Mouse (Mus musculus) spleen, adult 2 months (tissue): ENCODE results near the gene Eda. TPM values are rescaled to one million over a fixed set of nuclear protein-coding genes. Genes with fewer than 3 reads are reported as not detected.
"Not testable (repeated sequence)": the region's sequence is repeated elsewhere in the genome, so short reads cannot be mapped to it uniquely, and the experiment has no call there.

ENCODE experiments used
- DNase-seq, 2 experiments: peaks; one replicate each; pipeline versions ENCODE4 v3.0.0 to v3.0.0-alpha.2; 2012 to 2021; ENCODE audit warnings: low spot score in 2 of 2, low read depth in 1 of 2
- H3K27ac ChIP-seq: fragments of 200-500 bp; 2 replicates; pipeline ENCODE4 v1.5.1; 2012; ENCODE audit warnings: low read length, inconsistent platforms; ENCODE audit not compliant: insufficient read depth
- H3K27me3 ChIP-seq: fragments of 200-500 bp; 2 replicates; pipeline ENCODE4 v1.6.1; 2012; ENCODE audit warnings: mild to moderate bottlenecking, moderate library complexity, low read length, inconsistent platforms; ENCODE audit not compliant: control insufficient read depth, insufficient read depth
- H3K36me3 ChIP-seq: fragments of 200-500 bp; 2 replicates; pipeline ENCODE4 v1.6.1; 2012; ENCODE audit warnings: mild to moderate bottlenecking, low read length, inconsistent platforms; ENCODE audit not compliant: control insufficient read depth, insufficient read depth
- H3K4me1 ChIP-seq: fragments of 200-500 bp; 2 replicates; pipeline ENCODE4 v1.6.1; 2011; ENCODE audit warnings: inconsistent platforms; ENCODE audit not compliant: control insufficient read depth, insufficient read depth, insufficient read length
- H3K4me3 ChIP-seq: fragments of 200-500 bp; 2 replicates; pipeline ENCODE4 v1.5.1; 2011; ENCODE audit warnings: mild to moderate bottlenecking, inconsistent platforms; ENCODE audit not compliant: insufficient read depth, insufficient read length; ENCODE audit errors: extremely low read depth
- CTCF ChIP-seq: fragments of 200-500 bp; IDR thresholded peaks from 2 replicates; pipeline ENCODE4 v1.5.1; 2011; ENCODE audit warnings: mild to moderate bottlenecking, inconsistent platforms; ENCODE audit not compliant: insufficient read depth, insufficient read length, insufficient replicate concordance; ENCODE audit errors: extremely low read depth
- POLR2A ChIP-seq: fragments of 200-500 bp; IDR thresholded peaks from 2 replicates; pipeline ENCODE4 v1.6.1; 2011; ENCODE audit warnings: low read depth, low read length, inconsistent platforms
- WGBS: fragments of 180-500 bp; shearing (Covaris S2); methylation state at CpG from one replicate; pipeline ENCODE4 v1.1.7; 2018; 5-methylcytosine and 5-hydroxymethylcytosine counted together
- polyA plus RNA-seq: library from polyadenylated mRNA; depleted of rRNA; stranded (reverse); fragments of >200 nt; gene quantifications from 2 replicates; pipeline ENCODE4 v1.2.3, GENCODE M21; 2012; rRNA removed

The Eda gene
- polyA plus RNA-seq, 1 experiment, result 0.37 TPM

DNA sequence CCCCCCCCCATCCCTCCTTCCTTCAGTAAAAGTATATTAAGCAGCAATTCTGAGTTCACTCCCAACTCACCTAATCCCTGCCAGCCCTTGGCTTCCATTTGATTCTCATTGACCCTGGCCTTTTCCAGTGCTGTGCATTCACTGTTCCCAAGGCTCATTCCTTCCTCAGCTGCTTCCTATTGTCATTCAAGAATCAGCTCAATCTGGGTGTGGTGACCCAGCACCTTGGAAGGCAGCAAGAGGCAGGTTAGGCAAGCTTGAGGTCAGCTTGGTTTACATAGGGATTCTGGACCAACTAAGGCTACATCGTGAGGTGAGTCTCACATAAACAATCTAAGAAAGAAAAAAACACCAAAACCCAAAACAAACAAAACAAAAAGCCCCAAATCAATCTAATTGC is 433.8 kb downstream of the Eda start:
- Histone ChIP-seq H3K36me3 (no peaks in the 10 kb centered on the region), H3K4me3 (no peak overlapping the region), H3K4me1 (no peaks in the 10 kb centered on the region), H3K27me3 (no peaks in the 10 kb centered on the region), H3K27ac (no peak overlapping the region)
- 75% methylated on average over 1 of the region's 1 CpGs for WGBS
- TF ChIP-seq CTCF (no peak), POLR2A (no peak)
- no peak for DNase-seq

DNA sequence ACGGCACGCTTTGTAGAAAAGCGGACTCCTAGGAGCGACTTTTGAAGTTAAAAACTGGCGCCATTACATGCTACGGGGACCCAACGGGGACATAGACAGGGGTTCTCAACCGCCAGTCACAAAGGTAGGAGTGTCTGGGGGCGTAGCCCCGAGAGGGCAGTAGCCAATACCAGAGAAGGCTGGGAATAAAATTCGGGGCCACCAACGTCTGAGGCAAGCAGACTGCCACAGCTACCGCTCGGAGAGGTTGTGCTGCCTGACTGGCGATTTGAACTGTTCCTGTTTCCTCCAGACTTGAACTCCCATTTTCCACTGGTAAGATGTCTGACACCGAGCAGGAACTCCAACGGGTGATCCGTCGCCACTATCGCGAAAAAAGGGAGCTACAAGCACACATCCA is 453.3 kb downstream of the Eda start, which contains the start of gene Otud6a:
Otud6a (plus strand) TSS at position 321 of the 400 bp plus-strand sequence.
- no peak within 1 kb of the TSS for H3K27ac ChIP-seq
- TF ChIP-seq CTCF (no peak), POLR2A (no peak)
- no peaks in the 10 kb centered on the region for H3K4me1 ChIP-seq
- WGBS, result 89% methylated on average over 21 of the region's 21 CpGs
- DNase-seq, result no peak
- H3K27me3 ChIP-seq, result no peaks in the 10 kb centered on the region
- no peaks in the 10 kb centered on the region for H3K36me3 ChIP-seq
- no peak within 1 kb of the TSS for H3K4me3 ChIP-seq

DNA sequence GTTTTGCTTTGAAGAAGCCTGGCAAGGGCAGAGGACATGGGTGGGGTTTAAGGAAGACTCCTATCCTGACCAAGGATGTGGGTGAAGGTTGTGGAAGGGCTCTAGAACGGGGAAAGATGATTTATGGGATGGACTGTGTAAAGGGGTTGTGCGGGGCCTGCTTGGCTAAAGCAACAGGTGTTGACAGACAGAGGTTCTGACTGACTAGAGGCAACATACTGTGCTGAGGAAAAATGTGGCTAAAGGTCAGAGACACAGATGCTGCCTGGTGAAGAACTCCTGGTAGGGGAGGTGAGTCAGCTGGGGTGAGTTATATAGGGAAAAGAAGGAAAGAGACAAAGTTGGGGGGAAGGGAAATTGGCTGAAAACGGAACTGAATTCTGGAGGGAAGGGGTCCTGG is 456.9 kb downstream of the Eda start:
- 74% methylated on average over 3 of the region's 3 CpGs for WGBS

DNA sequence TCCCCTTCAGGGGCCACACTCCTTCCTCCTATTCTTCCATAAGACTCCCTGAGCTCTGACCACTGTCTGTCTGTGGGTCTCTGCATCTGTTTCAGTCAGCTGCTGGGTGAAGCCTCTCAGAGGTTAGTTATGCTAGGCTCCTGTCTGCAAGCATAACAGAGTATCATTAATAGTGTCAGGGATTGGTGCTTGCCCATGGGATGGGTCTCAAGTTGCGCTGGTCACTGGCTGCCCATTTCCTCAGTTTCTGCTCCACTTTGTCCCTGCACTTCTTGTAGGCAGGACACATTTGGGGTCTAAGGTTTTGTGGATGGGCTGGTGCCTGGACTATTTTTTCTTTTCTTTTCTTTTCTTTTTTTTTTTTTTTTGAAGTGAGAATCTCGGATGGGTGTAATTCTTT is 467.2 kb downstream of the Eda start, which contains the start of gene Awat2:
Awat2 (minus strand) TSS at position 101 of the 400 bp plus-strand sequence.
- WGBS, result 77% methylated on average over 2 of the region's 2 CpGs
- not testable (repeated sequence) for H3K36me3 ChIP-seq, H3K27me3 ChIP-seq, H3K4me3 ChIP-seq, H3K27ac ChIP-seq, H3K4me1 ChIP-seq, DNase-seq

More for the DNA sequence above, 456.9 kb downstream of the Eda start:
- no peaks in the 10 kb centered on the region for H3K4me1 ChIP-seq
- no peak overlapping the region for H3K27ac ChIP-seq
- no peak overlapping the region for H3K4me3 ChIP-seq
- no peak for DNase-seq
- no peaks in the 10 kb centered on the region for H3K36me3 ChIP-seq
- no peaks in the 10 kb centered on the region for H3K27me3 ChIP-seq
- TF ChIP-seq CTCF (no peak), POLR2A (no peak)

DNA sequence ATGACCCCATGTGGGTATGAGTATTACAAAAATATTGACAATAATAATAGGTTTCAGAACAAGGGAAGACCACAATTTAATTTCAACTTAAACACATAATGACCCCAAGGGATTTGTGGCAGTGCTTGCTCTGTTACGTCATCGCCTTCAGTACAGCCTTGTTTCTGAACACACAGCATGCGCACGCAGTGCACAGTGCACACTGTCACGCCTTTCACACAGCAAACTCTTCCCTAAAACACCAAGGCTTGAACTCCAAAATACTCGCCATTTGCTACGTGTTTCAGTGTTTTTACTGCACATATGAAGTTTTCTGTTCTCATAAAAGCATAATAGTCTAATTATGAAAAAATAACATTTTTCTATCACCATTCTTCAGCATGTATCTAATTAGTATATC is 468.1 kb downstream of the Eda start:
- WGBS, result 78% methylated on average over 7 of the region's 7 CpGs
- H3K27ac ChIP-seq, result no peak overlapping the region
- TF ChIP-seq CTCF (no peak), POLR2A (no peak)

More for the DNA sequence above, 468.1 kb downstream of the Eda start:
- H3K27me3 ChIP-seq, result no peaks in the 10 kb centered on the region
- peak in 1 of 2 experiments; percentile 4 for DNase-seq
- H3K4me1 ChIP-seq, result no peaks in the 10 kb centered on the region
- H3K4me3 ChIP-seq, result no peak overlapping the region
- H3K36me3 ChIP-seq, result no peaks in the 10 kb centered on the region

Other genes starting within 250 kb of the Eda start
- 0.02 TPM in 1 of 2 replicates, not detected in the other for gene Tmem28, start 154.6 kb upstream of the Eda start, polyA plus RNA-seq